Mouse (Mus musculus): ENCODE results near the gene Serpina5.

The Serpina5 gene

DNA sequence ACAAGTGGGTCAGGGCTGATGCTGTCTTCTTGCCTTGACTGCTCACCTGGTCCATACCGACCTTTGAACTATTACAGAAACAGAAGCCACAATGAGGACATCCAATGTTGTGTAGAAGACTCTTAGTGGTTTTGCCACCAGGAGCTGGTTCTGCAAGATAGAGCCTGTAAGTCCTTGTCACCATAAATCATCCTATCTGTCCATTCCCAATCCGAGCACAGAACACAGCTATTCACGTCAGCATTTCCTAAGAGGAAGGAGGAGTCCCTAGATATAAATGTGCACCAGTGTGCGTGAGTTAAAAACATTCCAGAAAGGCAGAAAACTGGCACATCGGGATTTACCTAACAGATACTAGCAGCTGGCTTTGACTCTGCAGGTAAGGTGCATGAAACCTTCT lies 26.8 kb downstream of the Serpina5 start, which contains the start of gene Serpina3b:
Serpina3b (plus strand) TSS at position 301 of the 400 bp plus-strand sequence.
- CTCF ChIA-PET = no interaction called here

GRCm38 (mm10) chr12:104131041-104131440 lies 30.1 kb downstream of the Serpina5 start:
- CTCF ChIA-PET = no interaction called here

DNA sequence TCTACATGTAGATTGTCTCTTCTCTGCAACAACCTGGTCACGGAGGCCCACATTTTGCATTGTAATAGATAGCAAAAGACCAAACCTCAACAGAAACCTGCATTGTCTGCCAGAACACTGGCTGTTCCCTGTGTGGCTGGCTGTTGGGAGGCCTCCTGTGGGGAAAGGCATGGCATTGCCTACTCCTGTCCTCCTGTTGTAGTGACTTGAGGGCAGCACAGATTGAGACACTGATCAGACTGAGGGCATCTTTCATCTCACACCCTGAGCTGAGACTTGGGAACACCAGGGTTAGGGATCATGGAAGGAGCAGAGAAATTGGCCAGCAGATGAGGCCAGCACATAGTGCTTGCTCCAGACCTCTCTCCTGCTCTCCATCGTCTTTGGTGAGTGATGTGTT lies 37.3 kb downstream of the Serpina5 start:
- CTCF ChIA-PET = no interaction called here

DNA sequence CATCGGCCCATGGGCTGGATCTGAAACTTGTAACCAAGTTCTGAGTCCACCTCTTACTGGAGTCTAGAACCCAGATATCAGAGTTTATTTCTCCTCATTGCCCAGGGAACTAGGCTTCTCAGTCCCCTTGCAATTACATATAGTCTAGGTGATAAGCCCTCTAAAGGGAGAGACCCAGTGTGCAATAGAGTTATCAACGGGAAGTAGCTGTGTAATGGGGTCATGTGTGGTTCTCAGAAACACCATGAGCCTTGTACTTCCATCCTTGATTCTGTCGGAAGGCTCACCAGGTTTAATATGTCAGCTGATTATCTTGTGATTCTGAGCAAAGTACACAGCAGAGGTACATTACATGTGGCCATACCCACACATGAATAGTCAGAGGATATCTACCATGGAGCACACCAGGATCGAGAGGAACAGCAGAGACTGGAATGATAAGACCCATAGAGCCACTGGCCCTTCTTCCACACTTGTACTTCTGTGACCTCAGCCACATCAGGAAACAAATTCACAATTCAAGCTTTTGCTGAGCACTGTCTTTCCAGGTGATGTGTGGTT lies 39.7 kb downstream of the Serpina5 start:
- CTCF ChIA-PET = no interaction called here

GRCm38 (mm10) chr12:104141506-104141905 lies 40.6 kb downstream of the Serpina5 start:
- CTCF ChIA-PET = no interaction called here

DNA sequence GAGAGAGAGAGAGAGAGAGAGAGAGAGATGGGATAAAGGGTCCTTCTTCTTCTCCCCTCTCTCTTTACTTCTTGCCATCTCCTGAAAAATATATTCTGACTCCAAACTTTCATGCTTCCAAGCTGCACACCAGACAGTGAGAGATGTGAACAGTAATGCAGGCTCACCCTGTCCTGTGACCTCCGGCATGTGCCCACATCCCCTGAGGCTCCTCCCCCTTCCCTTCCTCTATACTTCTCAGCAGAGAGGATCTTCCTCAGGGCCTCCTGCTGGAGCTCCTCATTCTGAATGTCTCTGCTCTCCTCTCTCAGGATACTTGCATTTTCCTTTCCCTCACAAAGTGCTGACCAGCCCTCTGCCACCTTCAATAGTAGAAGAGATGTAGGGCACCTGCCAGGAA lies 41.5 kb downstream of the Serpina5 start:
- CTCF ChIA-PET = no interaction called here

GRCm38 (mm10) chr12:104143286-104143685 lies 42.4 kb downstream of the Serpina5 start:
- CTCF ChIA-PET = no interaction called here

DNA sequence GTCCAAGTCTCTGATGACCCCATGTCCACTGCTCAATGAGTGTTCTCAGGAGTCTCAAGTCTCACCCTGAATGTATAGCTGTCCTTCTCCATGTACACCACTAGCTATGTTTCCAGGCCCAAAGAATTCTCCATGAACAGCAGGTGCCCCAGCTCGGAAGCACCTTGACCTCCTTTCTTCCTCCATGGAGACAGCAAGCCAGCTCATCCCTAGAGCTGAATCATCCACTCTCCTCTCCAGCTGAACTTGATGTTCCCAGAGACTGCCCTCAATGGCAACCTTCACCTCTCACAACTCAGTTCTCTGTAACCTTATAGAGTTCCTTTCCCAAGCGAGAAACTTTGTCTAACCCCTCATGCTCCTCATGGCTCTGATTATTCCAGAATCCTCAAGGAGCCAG lies 44.7 kb downstream of the Serpina5 start:
- CTCF ChIA-PET = no interaction called here

GRCm38 (mm10) chr12:104151989-104152388 lies 51.1 kb downstream of the Serpina5 start:
- CTCF ChIA-PET = no interaction called here

DNA sequence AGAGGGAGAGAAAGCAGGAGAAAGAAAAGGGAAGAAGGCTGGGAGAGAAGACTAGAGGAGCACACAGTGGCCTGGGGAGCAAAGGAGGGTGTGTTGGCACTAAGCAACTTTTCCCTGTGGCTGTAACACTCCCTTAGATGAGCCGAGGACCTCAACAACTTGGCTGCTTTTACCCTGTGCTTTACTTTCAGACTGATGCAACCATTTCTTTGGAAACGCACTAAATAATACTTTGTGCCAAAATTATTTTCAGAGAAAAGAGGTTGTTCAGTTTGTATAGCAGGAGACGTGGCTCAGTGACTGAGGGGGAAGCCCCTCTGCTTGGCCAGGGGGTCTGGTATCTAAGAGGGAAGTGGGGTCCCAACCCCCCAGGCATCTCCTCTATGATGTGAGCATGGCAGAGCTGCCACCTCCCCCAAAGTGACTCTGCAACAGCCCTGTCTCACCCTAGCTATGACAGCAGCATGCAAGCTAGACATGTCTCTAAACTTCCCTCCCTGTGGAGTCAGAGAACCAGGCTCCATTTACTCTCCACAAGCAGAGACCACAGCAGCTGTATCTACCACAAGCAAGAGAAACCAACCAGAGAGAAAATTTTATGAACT lies 52.2 kb downstream of the Serpina5 start:
- CTCF ChIA-PET = no interaction called here

- CTCF ChIA-PET = no interaction called here
Measured at GRCm38 (mm10) chr12:104153656-104154055, 52.7 kb downstream of the Serpina5 start, which contains the start of gene Serpina3c. Gene Serpina3c, minus strand, starts transcription at chr12:104153870.

All from spleen, embryonic (tissue).